Mouse (Mus musculus) gastrocnemius, postnatal 25 days (tissue): ENCODE data around the gene Mfsd11. TPM values are rescaled to one million over a fixed set of nuclear protein-coding genes. Genes with fewer than 3 reads are reported as not detected.
"Not testable (repeated sequence)": the region's sequence is repeated elsewhere in the genome, so short reads cannot be mapped to it uniquely, and the experiment has no call there.

Experiments used
- DNase-seq: peaks from one replicate; pipeline ENCODE4 v3.0.0; 2022
- total RNA-seq, 2 experiments: library from RNA; stranded (reverse); gene quantifications; 1 replicate in 1 of 2; 2 replicates in 1 of 2; pipeline ENCODE4 v1.2.3; 2021

Mfsd11 gene
- total RNA-seq, 2 experiments from 2014 or later, result 21.3 to 23.5 TPM

GRCm38 (mm10) chr11:116821057-116821940 is 30.9 kb upstream of the Mfsd11 start:
- DNase-seq, result no peak

DNA sequence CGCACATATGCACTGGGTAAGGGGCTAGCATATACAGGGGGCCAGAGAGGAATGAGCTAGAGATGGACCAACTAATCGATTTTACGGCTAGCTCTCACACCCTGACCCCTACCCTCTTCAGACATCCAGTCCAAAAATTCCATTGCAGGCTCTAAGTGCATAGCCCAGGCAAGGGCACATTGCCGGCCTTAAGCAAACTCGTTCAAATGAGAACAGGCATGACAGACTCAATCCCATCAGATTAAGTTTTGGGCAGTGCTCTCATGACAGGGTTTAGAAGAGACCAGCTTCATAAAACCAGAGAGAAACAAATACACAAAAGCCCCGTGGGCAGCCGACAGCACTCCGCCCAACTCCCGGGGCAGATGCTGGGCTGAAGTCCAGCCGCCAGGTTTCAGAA is 30.0 kb upstream of the Mfsd11 start:
- no peak for DNase-seq

DNA sequence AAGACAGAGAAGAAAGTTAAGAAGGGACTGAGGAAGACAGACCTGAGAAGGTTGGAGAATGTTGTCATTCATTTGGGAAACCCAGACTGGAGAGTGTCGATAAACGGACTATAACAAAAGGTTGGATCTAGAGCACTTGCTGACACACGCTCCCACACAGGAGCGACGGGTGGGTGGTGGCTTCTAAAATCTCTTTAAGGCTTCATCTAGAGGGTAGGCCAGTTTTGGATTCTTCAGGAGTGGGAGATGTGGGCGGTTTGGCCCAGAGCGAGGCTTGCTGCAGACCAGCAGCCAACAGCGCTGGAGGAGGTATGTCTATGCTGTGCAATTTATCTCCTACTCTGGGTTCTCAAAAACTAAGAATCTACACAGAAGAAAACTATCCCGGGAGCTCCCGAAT is 29.6 kb upstream of the Mfsd11 start:
- no peak for DNase-seq

GRCm38 (mm10) chr11:116823255-116823654 is 29.0 kb upstream of the Mfsd11 start:
- no peak for DNase-seq

DNA sequence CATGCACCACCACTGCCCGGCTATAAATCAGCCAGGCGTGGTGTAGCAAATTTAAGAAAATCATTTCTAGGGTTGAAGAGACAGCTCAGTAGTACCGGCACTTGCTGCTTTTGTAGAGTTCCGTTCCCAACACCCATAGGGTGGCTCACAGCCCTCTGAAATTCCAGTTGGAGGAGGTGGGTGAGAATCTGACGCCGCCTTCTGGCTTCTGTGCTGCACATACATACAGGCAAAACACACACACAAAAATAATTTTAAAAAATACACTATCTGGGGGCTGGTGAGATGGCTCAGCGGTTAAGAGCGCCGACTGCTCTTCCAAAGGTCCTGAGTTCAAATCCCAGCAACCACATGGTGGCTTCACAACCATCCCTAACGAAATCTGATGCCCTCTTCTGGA is 28.4 kb upstream of the Mfsd11 start:
- DNase-seq, result not testable (repeated sequence)

GRCm38 (mm10) chr11:116825230-116825629 is 27.0 kb upstream of the Mfsd11 start:
- peak; percentile 53 for DNase-seq

DNA sequence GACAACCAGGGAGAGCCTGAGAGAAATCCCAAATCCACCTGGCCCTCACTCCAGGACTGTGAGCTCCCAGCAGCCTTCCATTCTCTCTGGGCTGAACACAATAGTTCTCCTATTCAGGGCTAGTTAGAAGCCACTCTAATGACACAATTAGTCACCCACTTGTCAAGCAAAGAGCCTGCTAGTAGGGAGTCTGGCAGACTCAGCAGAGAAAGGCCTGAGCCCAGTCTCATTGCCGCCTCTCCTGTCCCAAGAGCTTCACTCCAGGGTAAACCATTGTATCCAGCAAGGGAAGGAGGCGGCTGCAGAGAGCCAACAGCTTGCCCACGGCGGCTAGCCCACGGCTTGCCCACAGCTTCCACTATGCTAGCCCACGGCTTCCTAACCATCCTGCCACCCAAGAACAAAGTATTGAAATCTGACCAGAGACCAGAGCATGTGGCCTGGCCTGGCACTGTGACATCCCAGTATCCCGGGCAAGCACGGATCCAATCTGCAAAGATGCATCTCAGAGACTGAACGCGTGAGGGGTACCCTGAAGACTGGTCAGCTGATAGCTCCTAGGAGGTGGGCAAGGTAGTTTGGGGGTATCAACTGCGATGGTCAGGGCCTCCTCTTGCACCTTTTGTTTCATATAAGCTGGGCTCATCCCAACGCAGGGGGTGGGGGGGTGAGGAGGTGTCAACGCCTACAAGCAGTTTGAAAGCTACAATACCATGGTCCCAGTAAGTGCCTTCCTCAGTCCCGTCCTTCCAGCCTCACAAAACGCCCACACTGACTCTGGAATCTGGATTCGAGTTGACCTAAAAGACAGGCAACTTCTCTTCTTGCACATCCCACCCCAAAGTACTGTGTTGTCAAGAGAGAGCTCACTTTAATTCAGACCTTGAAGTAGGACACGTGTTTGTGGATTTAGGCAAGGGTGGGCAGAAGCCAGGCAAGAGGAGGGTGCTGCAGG is 25.4 kb upstream of the Mfsd11 start:
- DNase-seq, result no peak

- DNase-seq, result peak; percentile 83
These were observed 24.6 kb upstream of the Mfsd11 start, which contains the start of gene Mxra7 for GRCm38 (mm10) chr11:116827534-116828165. Gene Mxra7 (minus strand): TSS chr11:116828046.

DNA sequence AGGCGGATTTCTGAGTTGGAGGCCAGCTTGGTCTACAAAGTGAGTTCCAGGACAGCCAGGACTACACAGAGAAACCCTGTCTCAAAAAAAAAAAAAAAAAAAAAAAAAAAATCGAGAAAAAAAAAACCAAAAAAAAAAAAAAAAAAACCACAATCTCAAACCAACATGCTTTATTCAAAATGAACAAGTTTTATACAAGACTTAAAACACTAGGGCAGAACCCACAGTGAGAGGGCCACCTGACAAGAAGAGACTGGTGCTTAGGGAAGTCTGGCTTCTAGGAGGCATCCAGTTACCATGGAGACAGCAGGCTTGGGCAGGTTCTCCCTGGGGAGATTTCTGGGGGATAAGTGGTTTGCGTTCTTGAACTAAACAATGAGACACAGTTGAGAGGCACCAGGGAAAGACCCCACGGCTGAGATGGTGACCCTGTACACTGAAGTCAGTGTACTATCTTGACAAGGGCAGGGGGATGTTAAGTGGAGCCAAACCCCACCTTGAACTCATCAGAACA is 20.0 kb upstream of the Mfsd11 start:
- DNase-seq, result no peak

GRCm38 (mm10) chr11:116834954-116835353 is 17.3 kb upstream of the Mfsd11 start:
- no peak for DNase-seq

DNA sequence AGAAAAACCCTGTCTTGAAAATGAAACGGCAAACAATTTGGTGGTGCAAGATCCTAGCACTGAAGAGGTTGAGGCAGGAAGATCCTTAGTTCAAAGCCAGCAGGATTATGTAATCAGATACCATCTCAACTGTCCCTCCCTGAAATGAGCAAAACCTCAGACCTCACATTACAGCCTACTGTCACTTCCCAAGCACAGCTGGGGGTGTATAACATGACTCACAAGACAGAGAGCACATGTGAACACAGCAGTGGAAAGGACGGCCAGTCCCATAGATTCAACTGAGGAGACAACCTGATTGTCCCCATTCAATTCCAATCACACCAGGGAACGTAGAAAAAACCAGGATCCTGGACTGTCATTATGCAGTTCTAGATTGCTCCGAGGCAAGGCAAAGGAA is 16.0 kb upstream of the Mfsd11 start:
- no peak for DNase-seq

GRCm38 (mm10) chr11:116837441-116837840 is 14.8 kb upstream of the Mfsd11 start:
- DNase-seq, result no peak

GRCm38 (mm10) chr11:116838936-116839335 is 13.3 kb upstream of the Mfsd11 start:
- peak; percentile 63 for DNase-seq

DNA sequence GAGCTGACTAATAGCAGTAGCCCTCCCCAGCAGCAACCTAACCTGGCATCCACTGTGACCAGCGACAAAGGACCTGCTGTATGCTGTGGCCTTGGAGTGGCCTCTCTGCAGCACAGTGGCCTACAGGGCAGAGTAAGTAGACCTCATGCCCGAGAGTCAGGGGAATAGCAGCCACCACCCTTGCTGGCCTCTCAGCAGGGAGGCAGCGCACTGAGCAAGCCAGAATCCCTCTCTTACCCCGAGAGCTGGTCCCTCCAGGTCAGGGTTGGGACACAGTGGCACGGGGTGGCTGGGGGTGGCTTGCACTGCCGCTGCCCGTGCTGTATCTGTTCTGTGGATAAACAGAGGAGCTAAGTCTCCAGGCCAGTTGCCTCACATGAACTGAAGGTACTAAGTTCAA is 12.6 kb upstream of the Mfsd11 start:
- DNase-seq, result no peak

DNA sequence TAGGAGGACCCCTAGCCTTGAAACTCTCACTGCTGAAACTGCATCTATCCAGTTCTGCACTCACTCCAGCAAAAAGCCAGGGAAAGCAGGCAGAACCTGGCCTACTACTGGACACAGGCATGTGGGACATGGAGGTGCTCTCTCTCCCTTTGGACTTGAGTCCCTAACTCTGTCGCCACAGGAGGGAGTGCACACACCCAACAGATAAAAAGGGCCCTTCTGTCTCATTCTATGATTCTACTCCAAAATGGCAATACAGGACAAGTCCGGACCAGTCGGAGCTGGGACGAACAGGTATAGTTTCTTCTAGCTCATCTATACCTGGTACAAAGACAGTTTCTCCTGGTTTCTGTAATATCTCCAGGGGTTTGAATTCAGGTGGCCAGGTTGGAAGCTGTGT is 11.5 kb upstream of the Mfsd11 start:
- DNase-seq, result no peak

- peak; percentile 76 for DNase-seq
These were observed 9.5 kb upstream of the Mfsd11 start for GRCm38 (mm10) chr11:116842531-116843260.

GRCm38 (mm10) chr11:116843261-116844233 is 8.7 kb upstream of the Mfsd11 start, which contains the start of the genes Mettl23 and Jmjd6:
Gene Mettl23 (plus strand): TSS chr11:116843278.
Gene Jmjd6 (minus strand): TSS chr11:116843449.
- DNase-seq, result peak; percentile 99

- no peak for DNase-seq
These were observed 5.6 kb upstream of the Mfsd11 start for GRCm38 (mm10) chr11:116846593-116847181.
